Mouse (Mus musculus) embryonic fibroblast, embryonic 13.5 days (primary cell): ENCODE results near the gene Sec24d.

Experiments used
- CTCF ChIP-seq: IDR thresholded peaks from 2 replicates; pipeline ENCODE4 v1.5.1; 2011; ENCODE audit warnings: mild to moderate bottlenecking, control low read depth, low read length, moderate library complexity, borderline replicate concordance; ENCODE audit not compliant: insufficient read depth
- POLR2A ChIP-seq: IDR thresholded peaks from 2 replicates; pipeline ENCODE4 v1.6.1; 2011; ENCODE audit warnings: low read depth, mild to moderate bottlenecking, control low read depth, low read length, moderate library complexity

GRCm38 (mm10) chr3:123371766-123372535 lies 104.7 kb downstream of the Sec24d start:
- TF ChIP-seq CTCF (no peak), POLR2A (no peak)
